Mouse (Mus musculus) retina, postnatal 7 days (tissue): ENCODE measurements at regions not wholly inside any gene's neighbourhood (a gene's known extent, or its start where the extent isn't known, plus 50 kb on each side); places are given as distances from the start of the nearest gene placed in this dataset.

Experiments used
- DNase-seq: peaks from one replicate; pipeline ENCODE4 v3.0.0-alpha.2; 2012; ENCODE audit warnings: low read depth, low spot score

DNA sequence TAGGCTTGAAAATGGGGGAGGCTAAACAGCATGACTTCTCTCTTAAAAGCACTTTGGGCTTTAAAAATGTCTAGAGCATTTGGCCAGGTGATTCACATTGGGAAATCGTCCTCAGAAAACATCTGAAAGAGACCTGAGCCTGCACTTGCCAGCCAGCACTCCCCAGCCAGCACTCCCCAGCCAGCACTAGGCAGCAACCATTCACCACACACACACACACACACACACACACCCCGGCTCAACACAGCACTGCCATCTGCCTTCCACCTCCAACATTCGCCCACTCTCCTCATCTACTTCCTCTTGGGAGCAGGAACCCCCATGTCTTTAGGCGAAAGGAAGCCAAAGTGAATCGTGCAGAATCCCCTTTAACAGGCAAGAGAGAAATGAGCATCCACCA, 85.4 kb downstream of the Atp23 start:
- DNase-seq = no peak

DNA sequence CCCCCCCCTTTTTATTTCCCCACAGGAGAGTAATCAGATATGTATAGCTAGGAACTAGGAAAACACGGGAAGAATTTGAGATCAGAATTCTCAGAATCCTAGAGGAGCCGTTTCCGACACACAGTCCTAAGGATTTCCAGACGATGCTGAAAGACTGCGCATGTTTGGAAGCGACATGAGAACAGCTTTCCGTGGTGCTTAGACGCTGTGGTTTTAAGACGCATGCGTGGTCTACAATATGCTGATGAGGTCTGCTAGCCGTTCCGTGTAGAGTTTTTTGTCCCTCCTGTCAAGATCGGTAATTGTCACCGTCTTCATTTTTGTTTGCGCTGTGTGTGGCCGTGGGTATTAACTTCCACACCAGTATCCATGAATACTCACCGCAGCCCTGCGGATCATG, 86.2 kb downstream of the Atp23 start:
- no peak for DNase-seq

DNA sequence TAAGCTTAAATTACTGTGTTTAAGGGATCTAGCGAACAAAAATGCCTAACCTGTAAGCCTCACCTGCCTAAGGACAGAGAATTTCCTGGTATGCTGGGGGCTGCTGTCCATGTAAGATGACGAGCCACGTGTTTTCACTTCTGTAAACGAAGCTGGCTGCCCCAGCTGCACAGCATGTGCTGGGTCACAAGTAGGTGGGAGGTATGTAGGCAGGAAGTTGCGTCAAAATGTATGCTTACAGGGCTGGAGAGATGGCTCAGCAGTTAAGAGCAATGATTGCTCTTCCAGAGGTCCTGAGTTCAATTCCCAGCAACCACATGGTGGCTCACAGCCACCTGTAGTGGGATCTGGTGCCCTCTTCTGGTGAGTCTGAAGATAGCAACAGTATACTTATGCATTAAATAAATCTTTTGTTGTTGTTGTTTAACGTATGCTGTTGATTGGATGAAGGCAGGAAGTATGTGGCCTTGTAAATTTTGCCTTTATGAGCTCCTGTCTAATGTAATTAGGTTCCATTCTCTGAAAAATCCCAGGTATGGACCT, 88.0 kb downstream of the Atp23 start:
- no peak for DNase-seq

DNA sequence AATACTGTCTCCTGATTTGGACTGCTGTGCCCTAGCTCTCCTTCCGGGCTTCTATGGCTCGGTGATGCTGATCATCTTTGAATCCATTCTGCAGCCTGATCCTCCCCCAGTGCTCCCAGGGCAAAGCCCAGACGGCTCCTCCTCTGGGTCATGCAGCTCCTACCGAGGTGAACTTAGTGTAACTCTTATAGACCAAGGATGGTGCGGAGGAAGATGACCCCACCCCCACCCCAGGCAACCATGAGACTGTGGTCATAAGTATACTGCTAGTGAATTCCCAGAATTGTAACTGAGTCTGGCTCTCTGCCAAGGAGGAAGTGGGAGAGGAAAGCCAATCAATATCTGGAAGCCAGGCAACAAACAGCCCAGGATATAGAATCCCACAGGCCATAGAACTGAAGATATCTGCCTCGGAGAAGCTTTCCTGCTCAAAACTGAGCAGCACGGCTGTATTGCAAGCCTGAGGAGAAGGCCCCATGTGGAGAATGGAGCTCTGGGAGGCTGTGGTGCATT, 88.9 kb downstream of the Atp23 start:
- DNase-seq = no peak

DNA sequence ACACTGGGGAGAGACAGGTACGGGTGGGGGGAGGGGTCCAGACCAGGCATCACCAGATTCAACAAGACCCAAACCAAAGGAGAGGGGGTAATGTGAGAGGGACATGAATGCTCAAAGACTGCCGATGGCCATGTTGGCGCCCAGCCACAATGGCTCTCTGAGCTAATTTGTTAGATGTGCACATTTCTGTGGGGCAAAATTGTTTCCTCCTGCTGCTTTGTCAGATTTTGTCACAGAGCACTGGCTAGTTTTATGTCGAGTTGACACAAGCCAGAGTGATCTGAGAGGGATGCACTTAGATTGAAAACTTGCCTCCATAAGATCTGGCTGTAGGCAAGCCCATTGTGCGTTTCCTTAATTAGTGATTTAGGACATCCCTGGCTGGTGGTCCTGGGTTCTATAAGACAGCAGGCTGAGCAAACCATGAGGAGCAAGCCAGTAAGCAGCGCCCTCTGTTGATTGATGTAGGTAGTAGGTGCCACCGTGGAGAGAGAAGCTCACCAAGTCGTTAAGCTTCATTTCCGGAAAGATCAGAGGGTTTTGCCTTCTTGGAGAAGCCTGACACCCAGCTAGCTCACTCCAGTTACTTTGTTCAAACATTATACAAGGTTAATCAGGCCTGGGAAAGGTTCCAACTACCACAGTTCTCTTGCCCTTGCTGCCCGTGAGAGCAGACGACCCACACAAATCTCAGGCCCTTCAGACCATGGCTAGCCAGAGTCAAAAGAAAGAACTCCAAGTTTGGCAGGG, 90.6 kb downstream of the Atp23 start:
- no peak for DNase-seq

DNA sequence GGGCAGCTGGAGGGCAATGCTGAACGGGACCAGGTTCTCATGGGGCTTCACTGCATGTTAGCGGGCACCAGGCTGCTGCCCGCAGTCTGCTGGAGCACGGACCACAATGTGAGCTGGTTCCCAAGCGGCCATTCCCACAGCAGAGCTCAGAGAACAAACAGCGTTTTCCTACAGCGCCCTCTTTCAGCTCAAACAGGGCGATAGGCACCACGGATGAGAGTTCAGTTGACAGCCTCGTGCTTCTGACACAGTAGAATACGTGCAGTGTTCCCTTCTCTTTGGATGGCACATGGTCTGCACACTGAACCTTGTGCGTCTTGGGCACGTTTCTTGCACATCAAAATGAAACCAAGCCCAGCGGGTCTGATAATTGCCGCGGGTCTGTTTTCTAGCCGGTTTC, 91.6 kb downstream of the Atp23 start:
- peak; percentile 30 for DNase-seq

DNA sequence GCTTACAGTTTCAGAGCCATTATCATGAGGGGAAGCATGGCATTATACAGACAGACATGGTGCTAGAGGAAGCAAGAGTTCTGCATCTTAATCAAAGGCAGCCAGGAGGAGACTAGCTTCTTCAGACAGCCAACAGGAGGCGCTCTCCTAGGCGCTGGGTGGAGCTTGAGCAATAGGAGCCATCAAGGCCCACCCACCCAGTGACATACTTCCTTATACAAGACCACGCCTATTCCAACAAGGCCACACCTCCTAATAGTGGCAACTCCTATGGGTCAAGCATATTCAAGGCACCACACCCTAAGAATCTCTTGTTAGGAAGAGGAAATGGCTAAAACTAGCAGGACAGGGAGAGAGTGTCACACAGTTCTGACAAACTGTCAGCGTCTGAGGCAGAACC, 94.3 kb downstream of the Atp23 start:
- DNase-seq = no peak

DNA sequence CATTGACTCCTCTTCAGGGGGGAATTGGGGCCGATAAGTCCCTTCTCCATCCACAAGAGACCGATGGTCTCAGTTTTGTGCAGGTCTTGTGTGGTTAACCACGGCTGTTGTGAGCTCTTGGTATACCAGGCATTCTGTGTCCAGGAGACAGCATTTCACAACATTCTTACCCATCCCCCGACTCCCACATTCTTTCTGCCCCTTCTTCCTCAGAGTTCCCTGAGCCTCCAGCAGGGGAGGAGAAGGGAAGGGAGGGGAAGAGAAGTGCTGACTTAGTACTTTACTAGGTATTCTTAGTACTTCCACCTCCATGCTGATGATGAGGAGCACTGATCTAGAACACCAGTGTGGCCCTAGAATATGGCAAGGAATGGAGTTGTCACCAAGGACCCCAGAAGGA, 98.4 kb downstream of the Atp23 start:
- DNase-seq = no peak

DNA sequence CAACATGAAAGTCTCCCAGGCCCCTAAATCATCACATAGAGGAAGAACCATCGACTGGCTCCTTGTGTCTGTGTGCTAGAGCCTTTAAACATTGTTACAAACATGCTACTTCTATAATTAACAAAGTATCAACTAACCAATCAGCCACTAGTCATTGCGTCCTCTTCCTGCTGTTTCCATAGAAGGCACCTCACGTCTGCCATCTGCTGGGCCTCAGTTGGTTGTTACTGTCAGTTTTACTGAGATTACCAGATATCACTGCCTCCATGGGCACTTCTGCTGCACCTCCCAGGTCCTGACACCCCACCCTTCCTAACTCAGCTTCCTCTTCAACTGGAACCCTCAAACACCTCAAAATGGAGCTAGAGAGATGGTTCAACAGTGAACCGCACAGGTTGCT, 101.8 kb downstream of the Atp23 start:
- DNase-seq = no peak

DNA sequence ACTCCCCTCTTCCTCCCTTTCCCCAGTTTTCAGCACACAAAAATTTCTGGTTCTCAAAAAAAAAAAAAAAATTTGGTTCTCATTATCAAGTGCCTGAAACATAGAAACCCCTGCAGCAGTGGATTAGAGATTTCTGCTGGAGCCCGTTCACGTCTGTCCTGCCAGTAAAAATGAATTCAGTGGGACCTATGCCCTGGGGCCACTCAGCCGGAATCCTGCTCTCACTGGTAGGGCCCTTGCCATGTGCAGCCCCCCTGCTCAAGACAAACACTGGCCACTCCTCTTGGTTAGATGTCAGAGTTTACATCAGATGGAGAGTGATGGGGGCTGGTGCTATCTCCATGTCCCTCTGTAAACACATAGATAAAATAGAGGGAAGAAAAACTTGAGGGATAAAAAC, 108.0 kb downstream of the Atp23 start:
- no peak for DNase-seq

DNA sequence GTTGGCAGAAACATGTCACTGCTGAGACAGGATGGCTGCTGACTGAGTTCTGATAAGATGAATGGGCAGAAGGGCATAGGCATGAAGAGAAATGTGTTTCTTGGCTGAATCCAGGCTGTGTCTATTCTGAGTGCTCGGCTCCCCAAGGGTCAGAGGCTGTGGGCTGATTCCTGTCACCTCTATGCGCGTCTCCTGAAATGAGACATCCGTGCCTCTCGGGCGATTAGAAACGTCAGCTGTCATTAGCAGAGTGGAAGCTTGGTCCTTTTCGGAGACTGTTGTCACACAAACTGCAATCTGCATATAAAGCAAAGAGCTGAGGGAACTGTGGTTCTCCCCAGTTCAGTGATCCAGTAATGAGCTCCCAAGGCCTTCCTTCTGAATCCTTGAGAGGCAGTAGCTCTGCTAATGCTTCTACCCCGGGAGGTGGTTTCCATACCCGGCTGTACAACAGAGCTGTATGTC, 108.8 kb downstream of the Atp23 start:
- no peak for DNase-seq

DNA sequence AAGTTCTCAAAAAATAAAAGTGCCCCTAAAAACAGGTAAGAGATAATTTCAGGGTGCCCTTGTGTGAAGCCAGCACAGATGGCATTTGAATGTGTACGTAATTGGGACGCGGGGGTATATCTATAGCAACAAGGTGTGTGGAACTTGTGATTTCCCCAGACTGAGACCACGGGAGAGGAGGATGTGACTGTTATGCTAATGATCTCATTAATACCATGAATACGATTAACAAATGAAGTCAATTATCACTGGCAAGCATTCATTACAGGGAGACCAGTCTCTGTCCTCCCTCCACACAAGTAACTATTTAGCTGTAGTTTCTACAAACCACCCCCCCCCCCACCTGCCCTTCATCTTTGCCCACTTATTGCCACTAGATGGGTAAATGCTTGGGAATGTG, 112.9 kb downstream of the Atp23 start:
- no peak for DNase-seq

DNA sequence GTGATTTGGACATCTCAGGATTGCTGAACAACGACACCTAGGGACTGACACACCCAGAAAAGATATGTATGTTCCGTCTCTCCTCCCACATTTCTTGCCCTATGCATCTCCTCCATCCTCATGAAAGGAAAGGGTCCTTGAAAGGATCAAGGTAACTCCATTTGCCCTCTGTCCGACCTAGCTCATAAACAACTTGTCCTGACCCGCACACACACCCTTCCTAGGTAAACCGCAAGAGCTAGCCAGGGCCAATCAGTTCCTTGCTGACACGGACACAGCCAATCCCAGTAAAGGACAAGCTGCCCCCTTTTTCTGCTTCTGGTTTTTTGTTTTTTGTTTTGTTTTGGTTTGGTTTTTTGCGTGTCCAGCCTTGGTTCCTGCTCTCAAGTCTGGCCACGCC, 118.0 kb downstream of the Atp23 start:
- no peak for DNase-seq

DNA sequence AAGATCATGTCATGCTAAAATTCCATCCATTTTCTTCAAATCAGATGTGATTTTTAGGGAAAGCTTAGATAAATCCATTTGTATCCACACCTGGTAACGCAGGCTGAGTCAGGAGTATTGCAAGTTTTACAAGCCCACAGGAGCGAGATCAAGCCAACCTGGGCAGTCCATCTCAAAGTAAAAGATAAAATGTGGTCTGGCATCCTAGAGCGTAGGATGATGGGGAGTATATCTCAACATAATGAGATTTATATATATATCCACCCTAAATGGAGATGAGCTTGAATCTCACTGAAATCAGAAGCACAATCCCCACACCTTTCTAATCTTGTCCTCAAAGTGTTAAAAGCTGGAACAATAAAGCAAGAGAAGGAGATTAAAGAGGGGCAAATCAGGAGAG, 124.6 kb downstream of the Atp23 start:
- DNase-seq = no peak

DNA sequence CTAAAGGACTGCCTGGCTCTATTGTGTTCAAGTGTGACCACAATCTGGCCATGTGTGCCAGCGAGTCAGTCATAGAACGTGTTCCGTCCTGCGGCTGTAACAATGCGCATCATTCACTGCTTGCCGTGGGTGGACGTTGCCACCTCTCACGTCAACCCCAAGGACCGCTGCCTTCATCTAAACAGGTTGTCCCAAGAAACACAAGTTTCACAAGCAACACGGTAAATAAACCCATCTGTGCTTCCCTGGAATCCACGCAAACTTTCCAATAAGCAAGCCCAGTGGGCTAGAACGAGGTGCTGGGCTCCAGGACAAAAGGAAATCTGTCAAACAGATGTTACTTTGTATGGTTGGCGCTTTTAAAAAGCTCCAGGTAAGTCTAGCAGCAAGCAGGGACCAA, 125.2 kb downstream of the Atp23 start:
- DNase-seq = no peak

DNA sequence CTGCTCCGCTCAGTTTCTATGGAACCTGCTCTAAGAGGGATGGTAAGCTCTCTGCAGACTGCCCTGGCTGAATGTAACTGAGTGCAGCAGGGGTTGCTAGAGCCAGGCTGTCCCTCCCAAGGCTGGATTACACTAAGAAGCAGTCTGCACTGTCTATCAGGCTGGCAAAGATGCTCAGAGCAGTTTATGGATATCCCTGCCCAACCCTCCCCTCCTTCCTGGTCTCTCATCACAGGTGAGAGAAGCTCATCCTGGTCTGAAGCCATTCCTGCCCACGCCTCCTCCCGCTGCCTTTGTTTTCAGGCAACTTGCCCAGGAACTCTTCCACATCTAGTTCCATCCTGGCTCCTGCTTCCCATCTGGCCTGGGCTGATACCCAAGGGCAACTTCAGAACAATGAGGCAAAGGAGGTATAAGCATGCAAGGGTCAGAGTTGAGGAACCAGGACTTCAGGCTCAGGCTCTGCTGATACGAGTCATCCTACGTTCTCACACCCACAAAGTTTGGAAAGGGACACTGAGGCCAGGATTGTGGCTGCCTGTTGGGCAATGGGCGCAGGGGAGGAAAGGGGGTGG, 130.6 kb downstream of the Atp23 start:
- DNase-seq = no peak

DNA sequence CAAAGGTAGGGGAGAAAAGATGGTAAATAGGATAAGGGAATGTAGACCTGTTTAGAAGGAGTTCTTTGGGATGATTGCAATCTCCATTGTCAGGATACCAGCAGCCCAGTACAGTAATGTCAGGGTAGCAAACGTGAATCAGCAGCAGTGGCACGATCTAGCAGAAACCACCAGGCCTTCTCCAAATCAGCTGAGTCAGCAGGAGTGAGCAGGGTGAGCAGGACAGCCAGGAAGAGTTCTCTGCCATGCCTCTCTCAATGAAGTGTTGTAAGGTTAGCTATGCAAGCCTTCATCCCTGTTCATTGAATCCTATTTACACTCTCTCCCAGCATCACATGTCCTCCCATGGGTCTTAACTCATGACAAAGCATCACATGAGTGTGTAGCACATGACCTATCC, 135.5 kb downstream of the Atp23 start:
- DNase-seq = no peak

DNA sequence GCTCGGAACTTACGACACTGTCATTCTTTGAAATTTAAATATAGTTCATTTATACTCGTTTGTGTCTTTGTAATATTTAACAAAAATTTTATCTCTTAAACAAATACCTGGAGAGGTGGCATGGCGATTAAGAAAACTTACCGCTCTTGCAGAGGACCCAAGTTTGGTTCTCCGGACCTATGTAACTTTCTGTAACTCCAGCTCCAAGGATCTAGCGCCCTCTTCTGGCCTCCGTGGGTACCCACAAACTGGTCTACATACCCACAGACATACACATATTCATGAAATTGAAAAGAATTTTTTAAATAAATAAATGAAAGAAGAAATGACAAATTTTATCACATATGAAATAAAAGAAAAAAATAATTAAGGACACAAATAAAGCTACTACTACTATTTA, 136.4 kb downstream of the Atp23 start:
- DNase-seq = no peak

DNA sequence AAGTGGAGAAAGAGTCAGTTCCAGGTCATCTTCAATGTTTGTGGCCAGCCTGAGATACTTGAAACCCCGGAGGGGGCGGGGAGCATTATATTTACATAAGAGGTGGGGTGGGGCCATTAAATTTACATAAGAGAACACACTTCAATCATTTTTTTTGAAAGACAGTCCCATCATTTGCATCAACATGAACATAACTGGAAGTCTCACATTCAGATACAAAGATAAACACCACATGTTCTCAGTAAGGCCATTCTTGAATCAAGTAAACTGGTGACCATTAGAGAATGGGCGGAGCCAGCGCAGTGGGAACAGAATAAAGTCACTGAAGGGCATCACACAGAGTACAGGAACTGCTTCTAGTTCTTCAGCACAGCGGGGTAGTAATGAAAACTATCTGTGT, 137.2 kb downstream of the Atp23 start:
- no peak for DNase-seq

DNA sequence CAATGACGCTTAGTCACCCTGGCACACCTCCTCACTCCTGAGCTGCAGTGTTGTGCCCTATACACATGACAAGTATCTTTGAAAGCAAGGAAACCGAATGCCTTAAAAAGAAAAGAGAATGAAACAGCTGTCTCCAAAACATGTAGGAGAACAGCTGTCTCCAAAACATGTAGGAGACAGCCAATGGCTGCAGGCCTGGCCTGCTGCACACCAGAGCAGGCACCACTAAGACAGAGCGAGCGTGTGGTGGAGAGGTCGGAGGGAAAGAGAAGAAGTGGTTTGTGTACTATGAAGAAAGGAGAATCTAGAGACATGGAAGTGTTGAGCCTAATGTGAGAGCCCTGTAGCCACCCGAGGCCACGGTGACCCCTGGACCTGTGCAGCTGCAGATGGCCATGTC, 142.5 kb downstream of the Atp23 start:
- no peak for DNase-seq

DNA sequence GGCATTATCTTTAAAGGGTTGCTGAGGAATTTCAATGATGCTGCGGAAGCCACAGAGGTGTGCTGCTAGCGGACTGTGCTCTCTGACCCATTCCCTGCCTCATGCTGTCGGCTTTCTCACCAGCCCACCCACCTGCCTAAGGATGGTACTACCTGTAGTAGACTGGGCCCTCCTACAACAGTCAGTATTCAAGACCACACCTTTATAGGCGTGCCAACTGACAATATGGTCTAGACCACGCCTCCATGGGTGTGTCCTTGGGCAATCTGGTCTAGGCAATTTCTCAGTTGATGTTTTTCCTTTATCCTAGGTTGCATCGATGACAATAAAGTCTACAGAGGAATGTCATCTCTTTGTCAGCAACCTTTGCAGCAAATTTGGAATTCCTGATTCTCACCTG, 148.0 kb downstream of the Atp23 start:
- DNase-seq = no peak

DNA sequence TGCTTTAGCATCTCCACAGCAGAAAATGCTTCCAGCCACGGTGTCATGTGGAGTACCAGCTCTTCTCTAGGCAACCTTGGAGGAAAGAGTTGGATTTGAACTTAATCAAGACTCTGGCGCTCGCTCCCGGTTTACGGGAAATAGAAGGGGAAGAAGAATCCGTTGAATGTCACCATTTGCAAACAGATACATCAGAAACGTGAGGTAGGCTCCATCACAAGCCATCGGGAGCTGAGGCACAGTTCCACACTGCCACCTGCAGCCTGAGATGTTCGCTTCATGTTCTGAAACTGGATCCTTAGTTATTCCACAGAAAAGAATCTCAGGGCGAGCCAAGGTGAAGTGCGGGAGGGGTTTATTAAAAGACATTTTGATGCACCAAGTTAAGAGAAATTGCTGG, 148.5 kb downstream of the Atp23 start:
- DNase-seq = no peak
